Mouse (Mus musculus) gastrocnemius, adult 8-10 months (tissue): ENCODE measurements around the gene Vwa8. TPM values are rescaled to one million over a fixed set of nuclear protein-coding genes. Genes with fewer than 3 reads are reported as not detected.

ENCODE experiments used
- DNase-seq, 2 experiments: peaks; one replicate each; pipeline ENCODE4 v3.0.0; 2022; ENCODE audit warnings: low spot score in 2 of 2
- total RNA-seq, 4 experiments: library from RNA; stranded (reverse); gene quantifications; 2 replicates each; pipeline ENCODE4 v1.2.4; 2022

Vwa8 gene
- total RNA-seq, 4 experiments from 2014 or later: 76.1 to 89.9 (median 79.6) TPM

DNA sequence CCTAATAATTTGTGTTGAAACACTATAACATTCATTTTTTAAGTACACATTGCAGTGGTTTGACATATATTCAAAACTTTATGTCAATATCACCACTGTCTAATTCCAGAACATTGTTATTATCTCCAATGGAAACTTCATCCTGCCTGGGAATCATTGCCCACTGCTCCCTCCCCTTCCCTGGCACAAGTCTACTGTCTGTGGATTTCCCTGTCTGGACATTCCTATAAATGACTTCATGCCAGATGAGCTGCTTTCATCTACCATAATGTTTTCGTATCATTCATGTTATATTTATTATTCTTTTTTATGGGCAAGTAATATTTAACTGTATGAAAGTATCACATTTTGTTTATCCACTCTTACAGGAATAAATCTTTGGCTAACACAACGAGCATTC is 367.5 kb downstream of the Vwa8 start:
- DNase-seq: no peak

DNA sequence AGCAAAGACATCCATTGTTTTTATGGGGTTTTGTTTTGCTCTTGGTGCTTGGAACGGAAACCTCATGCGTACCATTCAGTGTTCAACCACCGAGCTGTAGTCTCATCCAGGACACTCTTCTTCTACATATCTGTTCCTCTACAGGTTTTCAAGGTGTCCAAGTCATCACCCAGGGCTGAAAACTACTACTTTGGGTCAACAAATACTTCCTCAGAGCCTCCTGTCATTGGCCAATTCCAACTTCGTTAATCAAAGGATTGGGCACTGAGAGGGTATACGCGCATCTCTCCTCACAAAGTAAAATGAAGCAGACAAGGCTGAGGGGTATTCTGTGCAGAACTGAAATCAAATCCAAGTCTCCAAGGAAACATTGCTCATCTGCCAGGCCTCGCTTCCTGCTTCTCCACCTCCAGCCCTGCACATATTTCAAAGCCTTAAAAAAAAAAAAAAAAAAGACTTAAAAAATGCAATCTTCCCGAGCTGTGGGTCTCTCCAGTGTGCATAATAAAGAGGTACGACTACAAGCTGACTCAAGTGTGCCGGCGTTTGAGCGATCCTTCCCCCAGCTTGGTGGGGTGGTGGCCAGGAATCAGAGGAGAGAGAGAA is 374.7 kb downstream of the Vwa8 start:
- no peak for DNase-seq

DNA sequence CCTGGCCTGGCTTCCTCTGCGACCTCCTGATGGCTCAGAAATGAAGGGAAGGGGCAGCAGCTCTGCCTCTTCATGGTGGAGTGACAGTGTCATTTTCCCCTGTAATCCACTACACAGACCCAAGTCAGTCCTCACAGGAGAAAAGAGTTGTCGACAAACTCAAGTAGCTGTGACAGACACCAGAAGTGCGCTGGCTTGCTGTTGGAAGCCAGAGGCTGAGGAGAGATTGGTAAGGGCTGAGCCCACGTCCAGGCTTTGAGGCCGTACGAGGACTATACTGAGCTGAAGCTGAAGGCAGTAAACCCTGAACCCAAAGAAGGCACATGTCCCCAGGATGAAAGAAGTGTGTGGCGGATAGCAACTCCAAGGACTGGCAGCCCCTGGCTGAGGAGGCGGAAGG is 376.6 kb downstream of the Vwa8 start:
- no peak for DNase-seq

DNA sequence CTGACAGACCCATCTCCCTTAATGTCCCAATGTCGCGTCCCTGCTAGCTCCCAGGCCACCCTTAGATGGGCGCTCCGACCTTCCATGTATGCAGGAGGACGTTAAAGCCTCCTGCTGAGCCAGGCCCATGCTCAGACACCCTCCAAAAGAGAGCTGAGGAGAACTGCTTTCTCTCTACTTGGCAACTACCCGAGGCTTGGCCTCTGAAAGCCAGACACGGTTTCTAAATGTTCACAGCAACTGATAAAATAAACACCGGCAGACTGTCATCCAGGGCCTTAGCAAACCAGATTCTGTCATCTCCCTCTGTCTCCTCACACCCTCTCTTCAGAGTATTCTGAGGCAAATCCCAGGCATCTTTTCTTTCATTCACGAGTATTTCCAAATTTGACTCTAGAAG is 377.2 kb downstream of the Vwa8 start:
- no peak for DNase-seq

DNA sequence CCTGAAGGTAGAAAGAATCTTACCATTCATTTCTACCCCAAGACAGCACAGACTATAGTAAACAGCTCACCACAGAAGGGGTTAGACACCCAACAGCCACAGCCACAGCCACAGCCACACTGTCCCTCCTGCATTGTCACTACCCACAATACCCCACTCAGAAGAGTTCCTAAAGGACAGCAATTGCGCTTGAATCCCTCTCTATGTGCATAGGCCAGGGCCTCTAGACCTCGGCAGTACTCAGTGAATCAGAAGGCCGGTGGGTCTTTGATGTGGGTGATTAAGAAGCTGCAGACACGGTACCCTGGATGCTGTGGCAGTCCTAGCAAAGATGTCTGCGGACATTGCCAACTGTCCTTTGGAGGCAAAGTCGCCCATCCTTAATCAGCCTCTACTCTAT is 377.9 kb downstream of the Vwa8 start:
- no peak for DNase-seq

DNA sequence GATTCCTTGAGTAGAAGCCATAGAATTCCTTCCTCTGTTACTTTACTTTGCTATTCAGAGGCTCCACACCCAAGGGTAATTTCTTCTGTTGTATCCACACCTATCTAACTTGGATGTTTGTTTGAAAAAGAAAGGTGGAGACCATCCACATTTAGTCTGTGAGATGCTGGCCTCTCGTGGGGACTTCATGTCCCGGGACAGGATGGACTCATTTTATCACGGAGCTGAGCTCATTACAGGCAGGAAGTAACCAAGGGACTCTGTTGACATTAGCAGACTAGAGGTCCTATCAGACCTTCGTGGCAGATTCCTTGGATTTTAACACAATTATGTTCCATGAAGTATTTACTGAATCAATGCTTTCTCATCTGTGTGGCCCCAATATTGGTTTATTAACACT is 379.1 kb downstream of the Vwa8 start:
- no peak for DNase-seq

DNA sequence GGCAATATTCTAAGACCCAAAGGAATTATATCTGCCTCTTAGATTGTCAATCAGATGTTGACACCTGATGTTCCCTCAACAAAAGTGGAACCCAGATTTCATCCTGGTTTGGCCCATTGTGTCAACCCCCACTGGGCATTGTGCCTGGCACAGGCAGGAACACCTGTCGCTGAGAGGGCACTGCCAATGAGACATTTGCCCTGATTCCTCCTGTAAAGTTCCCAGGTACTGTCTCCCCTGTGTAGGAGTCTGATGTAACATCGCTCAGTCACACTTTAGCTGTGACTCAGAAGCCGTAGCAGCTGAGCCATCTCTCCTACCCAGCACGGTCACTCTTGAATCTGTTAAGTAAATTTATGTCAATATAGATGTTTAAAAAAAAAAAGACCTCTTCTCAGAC is 382.8 kb downstream of the Vwa8 start:
- no peak for DNase-seq

DNA sequence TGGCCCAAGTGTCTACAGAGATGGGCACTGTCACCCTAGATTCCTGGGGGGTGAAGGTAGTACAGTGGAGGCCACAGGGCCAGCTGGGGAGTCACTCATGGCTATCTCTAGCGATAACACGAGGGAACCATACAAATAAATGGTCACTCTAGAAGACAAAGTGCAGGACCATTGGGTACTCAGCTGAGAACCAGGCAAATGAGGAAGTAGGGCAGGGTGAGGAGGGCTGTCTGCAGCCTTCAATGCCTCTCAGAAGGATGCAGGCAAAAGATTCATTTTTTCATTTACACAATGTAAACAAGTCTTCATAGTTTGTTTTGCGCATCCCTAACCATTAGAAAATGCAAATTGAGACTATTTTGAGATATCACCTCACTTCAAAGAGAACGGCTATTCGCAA is 384.8 kb downstream of the Vwa8 start:
- DNase-seq: no peak

DNA sequence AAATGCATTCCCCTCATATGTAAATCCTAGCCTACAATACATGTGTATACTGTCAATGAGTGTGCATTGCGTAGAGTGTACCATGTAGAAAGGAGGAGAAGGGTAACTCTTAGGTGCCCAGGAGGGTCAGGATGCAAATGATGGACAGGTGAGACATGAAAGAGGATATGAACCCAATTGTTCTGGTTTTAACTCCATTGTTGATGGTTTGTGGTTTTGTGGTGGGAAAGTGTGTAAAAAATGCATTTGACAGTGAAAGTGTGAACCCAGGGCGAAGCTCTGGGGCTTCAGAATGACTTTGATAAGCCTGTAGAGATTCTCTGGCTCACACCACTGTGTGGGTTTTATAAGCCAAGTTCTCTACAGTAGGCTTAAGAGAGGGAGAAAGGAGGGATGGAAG is 385.7 kb downstream of the Vwa8 start:
- no peak for DNase-seq

DNA sequence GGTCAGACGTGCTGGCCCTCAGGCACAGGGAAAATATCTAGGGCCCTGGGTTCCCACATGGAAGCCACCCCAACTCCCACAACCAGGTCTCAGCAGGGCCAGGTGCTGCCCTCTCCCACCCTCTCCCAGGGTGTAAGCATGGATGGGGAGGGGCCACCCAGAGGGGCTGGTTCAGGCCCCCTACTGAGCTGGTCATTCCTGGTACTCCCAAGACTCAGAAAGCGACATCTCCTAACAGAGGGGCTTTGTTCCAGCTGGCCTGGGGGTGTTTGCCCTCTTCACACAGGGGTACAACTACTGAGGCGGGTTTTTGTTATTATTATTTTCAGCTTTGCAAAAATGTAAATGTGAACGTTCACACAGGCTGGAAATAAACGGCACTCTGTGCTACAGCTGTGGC is 386.3 kb downstream of the Vwa8 start:
- no peak for DNase-seq

DNA sequence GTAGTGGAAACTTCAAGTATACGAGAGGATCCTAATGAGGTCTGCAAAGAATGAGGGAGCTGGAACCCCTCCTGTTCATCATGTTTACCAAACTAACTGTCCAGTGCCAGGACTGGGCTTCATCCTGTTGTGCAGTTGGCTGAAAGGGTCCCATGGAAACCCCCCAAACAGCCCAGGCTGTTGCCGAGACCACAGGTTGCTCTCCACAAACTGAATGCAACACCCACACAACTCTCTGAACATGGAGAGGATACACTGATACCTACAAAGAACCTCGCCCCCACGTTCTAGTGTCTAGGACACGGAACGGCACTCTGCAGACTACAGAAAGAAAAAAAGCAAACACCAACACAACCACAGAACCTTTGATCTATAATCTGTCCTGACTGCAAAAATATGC is 387.4 kb downstream of the Vwa8 start:
- no peak for DNase-seq

DNA sequence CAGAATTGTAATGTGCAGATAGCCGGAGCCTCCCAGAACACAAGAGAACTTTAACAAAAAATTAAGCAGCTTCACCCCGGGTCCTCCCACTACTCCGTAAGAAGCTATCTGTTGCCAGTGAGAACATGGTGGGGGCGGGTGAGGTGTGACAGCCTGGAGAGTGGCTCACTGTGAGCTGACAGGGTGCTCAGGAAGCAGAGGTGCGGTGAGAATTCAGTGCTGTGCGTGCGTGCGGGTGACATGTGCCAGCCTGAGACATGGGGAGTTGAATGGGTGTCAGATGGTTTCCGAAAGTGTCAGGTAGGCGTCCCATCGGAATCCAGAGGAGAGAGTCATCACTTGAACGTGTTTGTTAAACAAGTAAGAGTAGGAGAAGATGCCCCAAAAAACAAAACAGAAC is 390.6 kb downstream of the Vwa8 start:
- no peak for DNase-seq

DNA sequence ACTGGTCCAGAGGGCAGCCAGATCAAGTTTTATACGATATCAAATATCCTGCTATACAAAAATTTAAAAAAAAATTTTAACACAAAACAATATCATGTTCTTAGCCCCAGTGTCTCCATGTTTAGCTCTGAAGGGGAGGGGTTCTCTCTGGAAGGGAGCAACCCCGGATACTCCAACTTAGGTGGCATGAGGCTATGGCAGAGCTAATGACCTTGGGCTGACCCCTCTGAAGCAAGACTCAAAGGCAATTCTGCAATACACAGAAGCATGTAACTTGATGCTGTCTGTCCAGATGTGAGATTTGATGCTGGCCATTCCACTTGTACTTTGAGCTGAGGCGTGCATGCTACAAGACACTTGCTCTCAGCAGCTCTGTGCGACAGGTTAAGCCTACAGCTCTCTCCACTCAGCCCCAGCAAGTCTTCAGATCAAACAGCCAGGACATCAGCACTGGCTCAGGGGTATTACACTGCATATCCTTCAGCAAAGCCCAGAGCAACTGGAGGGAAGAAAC is 392.3 kb downstream of the Vwa8 start:
- DNase-seq: no peak

DNA sequence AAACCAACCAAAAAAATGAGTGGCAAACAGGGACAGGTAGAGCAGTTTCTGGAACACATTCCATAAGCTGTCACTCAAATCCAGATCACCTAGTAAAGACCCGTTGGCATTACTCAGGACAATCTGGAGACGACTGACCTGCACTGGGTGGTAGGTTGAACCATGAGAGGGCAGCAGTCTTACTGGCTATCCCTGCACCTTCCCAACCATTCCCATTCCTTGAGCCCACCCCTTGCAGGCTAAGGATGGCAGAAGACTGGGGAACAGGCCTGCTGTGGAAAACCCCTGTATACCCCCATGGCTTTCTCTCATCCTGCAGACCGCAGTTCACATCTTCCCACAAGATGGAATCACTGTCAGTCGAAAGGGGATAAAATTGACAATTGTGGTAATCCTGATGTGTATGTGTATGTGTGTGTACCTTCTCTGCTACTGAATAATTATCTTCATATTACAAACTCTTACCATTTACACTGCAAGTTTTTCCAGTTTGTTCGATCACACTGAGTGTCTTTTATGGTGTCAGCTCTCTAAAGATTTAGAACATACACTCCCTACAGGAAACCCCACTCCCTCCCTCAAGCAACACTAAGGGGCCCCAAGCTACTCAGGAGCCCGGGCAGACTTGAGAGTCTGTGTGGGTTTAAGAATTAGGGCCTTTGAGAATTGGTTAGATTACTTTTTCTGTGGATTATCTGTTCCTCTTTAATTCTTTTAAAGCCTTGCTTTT is 393.0 kb downstream of the Vwa8 start:
- no peak for DNase-seq

DNA sequence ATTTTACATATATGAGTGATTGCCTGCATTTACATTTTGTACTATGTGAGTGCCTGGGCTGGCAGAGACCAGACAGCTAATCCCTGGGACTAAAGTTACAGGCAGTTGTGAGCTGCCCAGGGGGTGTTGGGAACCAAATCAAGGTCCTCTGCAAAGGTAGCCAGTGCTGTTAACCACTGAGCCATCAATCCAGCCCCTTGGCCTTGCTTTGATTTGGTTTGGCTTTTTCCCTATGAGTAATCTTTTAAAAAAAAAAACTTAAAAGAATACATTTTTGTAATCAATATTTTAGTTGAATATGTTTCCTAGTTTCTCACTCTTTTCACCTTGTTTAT is 393.5 kb downstream of the Vwa8 start:
- no peak for DNase-seq

DNA sequence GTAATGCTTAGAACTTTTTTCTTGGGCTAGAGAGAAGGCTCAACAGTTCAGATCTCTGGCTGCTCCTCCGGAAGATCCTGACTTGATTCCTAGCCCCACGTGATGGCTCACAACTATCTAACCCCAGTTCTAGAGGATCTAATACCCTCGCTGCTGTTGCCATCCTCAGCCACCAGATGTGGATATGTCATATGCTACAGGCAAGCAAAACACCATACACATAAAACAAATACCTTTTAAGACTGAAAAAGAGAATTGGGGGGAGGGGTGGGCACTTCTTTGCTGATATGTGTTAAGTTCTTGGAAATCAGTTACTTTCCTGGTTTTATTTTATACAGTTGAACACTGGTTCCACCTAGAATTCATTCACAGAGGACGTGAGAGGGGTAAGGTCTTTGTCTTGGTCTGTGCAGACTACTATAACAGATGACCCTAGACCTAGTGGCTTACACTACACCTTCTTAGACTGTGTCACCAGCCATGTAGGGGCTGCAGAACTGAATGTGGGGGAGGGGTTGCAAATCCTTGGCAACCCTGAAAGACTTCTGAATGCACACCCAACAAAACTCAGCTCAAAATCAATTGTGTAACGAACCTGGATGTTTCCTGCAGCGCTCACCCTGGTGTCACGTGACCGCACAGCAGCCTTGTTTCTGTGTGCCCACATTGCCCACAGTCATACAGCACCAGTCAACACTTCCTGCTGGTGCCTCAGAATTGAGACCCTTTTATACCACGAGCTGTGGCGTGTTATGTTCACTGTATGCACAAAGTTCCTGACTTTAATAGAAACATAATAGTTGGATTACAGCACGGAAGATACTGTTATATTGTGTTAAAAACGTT is 394.4 kb downstream of the Vwa8 start:
- no peak for DNase-seq

DNA sequence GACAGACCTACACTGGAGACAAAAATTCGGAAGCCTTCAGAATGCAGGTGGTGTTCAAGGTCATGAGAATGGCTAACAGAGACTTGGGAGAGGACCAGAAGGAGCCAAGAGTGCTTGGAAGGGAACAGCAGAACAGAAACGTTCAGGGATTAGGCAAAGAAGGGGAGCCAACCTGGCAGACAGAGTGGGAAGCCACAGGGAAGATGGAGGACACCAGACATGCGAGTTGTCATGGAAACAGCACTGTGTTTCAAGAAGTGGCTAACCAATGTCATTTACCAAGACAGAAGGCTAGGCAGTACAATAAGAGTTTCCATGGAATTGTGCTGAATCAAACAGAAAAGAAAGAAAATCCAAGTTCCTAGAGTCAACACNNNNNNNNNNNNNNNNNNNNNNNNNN is 395.7 kb downstream of the Vwa8 start:
- DNase-seq: no peak

DNA sequence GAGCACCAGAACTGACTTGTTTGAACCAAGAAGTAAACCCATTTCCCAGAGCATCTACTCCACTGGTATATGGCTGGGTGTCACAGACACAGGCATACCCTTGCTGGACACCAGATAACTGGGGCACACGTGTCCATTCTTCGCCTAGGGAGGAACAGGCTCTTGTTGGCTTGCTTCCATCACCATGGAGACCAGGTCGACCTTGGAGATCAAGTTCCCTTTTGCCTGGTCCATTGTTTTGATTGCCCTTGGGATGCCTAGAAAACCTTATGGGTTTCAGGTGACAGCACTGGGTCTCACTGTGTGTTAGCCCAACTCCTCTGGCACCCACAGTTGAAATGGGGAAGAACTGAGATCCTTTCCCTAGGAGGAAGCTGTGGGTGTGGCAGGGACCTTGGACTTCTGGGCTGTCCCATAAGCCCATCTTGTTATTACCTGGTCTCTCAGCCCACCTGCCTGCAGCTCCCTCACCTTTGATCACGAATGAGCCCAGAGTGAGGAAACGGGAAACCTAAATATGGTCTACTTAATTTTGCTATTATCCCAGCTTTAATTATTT is 403.0 kb downstream of the Vwa8 start:
- DNase-seq: no peak
